Mouse (Mus musculus): ENCODE data around the gene Tmem132a. TPM values are rescaled to one million over a fixed set of nuclear protein-coding genes. Genes with fewer than 3 reads are reported as not detected.
A peak's percentile ranks its signal among the peaks of the same experiment; 100 is the strongest.

Tmem132a gene
- polyA plus RNA-seq, 1 experiment from 2014 or later, result 59.3 TPM

DNA sequence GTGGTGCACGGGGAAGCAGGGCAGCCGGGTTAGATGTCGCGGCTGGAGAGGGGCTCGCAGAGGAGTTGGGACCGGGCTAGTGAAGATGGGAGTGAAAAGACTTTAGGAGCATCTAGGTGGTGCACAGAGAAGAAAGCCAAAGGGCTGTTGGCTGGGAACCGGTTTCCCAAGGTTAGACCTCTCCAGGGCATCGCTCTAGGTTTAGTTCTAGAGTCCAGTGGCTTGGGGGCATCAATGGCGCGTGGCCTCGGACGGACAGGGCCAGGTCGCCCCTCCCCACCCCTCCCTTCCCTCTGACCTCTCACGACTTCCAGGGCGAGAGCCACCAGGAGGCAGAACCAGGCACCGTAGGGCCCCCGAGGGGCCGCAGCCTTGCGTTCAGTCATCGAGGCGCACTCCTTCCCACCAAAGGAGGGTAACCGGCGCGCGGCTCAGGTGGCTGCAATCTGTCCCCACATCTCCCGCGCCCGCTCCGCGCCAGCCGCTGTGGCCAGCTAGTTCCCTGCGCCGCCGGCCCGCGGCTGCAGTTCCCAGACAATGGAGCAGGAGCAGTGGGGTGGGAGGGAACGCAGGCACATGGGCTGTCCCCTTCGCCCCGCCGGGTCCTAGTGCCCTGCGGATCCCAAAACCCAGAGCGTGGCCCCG lies 377 bp downstream of the Tmem132a start:
- H3K27ac ChIP-seq (ENCODE audit: low read length), result peak overlapping the region; percentile 78; the same call in 1 of the 2 replicates
- peak overlapping the region; percentile 89 for H3K4me2 ChIP-seq (replicated peaks; ENCODE audit: low read depth, low read length)
- H3K36me3 ChIP-seq (ENCODE audit: control insufficient read depth, insufficient read depth, low read length), result peaks cover 56% of the 10 kb centered on the region
- no peaks in the 10 kb centered on the region for H3K9me3 ChIP-seq (ENCODE audit: control insufficient read depth, low read depth, low read length)
- H3K9ac ChIP-seq (replicated peaks; ENCODE audit: low read depth, low read length), result peak overlapping the region; percentile 92
- peak; percentile 87 for ATAC-seq (ENCODE audit: insufficient number of reproducible peaks, insufficient read depth, low FRiP score, low read depth)
- peaks cover 11% of the 10 kb centered on the region; the same call in 1 of the 2 replicates for H3K4me1 ChIP-seq (ENCODE audit: control insufficient read depth, insufficient read depth, low read length)
- no peaks in the 10 kb centered on the region for H3K27me3 ChIP-seq (ENCODE audit: control insufficient read depth, insufficient read depth, low read length)
- H3K4me3 ChIP-seq (ENCODE audit: low read depth, low read length), result peak overlapping the region; percentile 82
- WGBS, result under 1% methylated on average over 43 of the region's 43 CpGs

DNA sequence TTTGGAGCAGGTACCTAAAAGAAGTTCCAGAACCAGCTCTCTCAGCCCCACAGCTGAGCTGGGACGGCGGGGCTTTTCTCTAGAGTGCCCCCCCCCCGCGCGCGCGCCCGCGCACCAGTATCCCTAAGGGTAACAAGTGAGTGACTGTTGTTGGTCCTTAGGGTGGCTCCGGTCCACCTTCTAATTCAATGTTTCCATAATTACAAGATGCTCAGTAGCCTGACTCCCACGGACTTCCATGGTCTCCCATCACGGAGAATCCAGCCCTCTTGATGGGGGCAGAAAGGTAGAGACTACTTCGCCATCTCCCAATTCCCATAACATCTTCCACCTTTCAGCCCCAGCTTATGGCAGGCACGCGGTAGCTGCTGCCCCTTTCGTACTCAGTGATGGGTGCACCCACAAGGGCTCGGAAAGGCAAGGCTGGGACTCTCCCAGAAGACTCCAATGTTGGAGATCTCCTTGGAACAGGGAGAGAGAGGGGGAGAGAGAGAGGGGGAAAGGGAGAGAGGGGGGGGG lies 1.1 kb downstream of the Tmem132a start:
- Histone ChIP-seq H3K4me2 (replicated peaks; ENCODE audit: low read depth, low read length) (peak overlapping the region; percentile 89), H3K27ac (ENCODE audit: low read length) (peak overlapping the region; percentile 78; the same call in 1 of the 2 replicates), H3K27me3 (ENCODE audit: control insufficient read depth, insufficient read depth, low read length) (no peaks in the 10 kb centered on the region), H3K4me3 (ENCODE audit: low read depth, low read length) (peak overlapping the region; percentile 82), H3K4me1 (ENCODE audit: control insufficient read depth, insufficient read depth, low read length) (peaks cover 11% of the 10 kb centered on the region; the same call in 1 of the 2 replicates), H3K9ac (replicated peaks; ENCODE audit: low read depth, low read length) (peak overlapping the region; percentile 92), H3K36me3 (ENCODE audit: control insufficient read depth, insufficient read depth, low read length) (peaks cover 57% of the 10 kb centered on the region), H3K9me3 (ENCODE audit: control insufficient read depth, low read depth, low read length) (no peaks in the 10 kb centered on the region)
- WGBS, result under 1% methylated on average over 17 of the region's 17 CpGs
- ATAC-seq (ENCODE audit: insufficient number of reproducible peaks, insufficient read depth, low FRiP score, low read depth), result no peak

DNA sequence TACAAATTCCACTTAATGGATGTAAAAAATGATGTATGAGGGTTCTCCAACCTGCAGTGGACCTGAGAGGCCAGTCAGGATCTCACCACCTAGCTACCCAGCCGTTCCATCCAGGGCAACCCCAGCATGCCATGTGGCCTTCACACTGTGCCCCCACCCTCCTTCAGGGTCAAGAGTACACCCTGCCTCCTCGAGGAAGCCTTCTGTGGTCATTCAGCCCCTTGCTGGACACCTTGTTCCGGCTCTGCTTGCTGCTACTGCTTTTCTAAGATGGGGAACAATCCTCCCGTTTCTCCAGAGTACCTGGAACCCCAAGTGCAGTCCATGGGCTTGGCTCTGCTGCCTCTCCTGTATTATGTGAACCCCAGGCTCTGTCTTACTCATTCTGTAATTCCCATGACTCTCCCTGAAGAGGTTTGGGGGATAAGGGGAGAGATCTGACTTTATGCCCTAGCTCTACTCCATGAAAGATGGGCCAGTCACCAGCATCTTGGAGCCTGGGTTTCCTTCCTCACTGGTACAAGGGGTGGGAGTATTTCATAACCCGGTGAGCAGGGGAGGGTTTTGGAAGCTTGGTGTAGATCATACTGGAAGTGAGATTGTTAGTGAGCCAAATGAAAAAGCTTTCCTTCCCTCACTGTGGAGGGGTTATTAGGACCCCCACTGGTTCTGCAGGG lies 1.7 kb downstream of the Tmem132a start:
- no peaks in the 10 kb centered on the region for H3K27me3 ChIP-seq (ENCODE audit: control insufficient read depth, insufficient read depth, low read length)
- WGBS, result 23% methylated on average over 5 of the region's 5 CpGs
- peaks cover 11% of the 10 kb centered on the region; the same call in 1 of the 2 replicates for H3K4me1 ChIP-seq (ENCODE audit: control insufficient read depth, insufficient read depth, low read length)
- peak overlapping the region; percentile 82 for H3K4me3 ChIP-seq (ENCODE audit: low read depth, low read length)
- peak overlapping the region; percentile 92 for H3K9ac ChIP-seq (replicated peaks; ENCODE audit: low read depth, low read length)
- no peak for ATAC-seq (ENCODE audit: insufficient number of reproducible peaks, insufficient read depth, low FRiP score, low read depth)
- H3K27ac ChIP-seq (ENCODE audit: low read length), result no peak overlapping the region
- no peaks in the 10 kb centered on the region for H3K9me3 ChIP-seq (ENCODE audit: control insufficient read depth, low read depth, low read length)
- H3K4me2 ChIP-seq (replicated peaks; ENCODE audit: low read depth, low read length), result peak overlapping the region; percentile 89
- H3K36me3 ChIP-seq (ENCODE audit: control insufficient read depth, insufficient read depth, low read length), result peaks cover 58% of the 10 kb centered on the region

DNA sequence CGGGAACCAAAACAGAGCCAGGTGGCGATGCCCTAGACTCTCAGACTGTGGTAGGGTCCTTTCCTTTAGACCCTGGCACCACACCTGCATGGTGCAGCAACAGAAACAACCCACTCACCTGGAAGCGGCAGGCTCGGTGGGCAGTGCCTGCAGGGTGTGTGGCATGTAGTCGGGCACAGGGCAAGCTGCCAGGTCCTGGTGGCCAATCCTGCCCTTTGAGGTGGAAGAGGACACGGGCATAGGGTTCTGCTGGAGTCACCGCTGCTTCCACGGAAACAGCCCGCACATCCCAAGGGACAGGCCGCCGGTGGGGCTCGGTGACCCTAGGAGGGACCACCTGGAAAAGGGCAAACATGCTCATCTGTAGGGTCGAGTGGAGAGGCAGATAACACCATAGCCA lies 3.4 kb downstream of the Tmem132a start:
- Histone ChIP-seq H3K4me3 (ENCODE audit: low read depth, low read length) (no peak overlapping the region), H3K27me3 (ENCODE audit: control insufficient read depth, insufficient read depth, low read length) (no peaks in the 10 kb centered on the region), H3K9ac (replicated peaks; ENCODE audit: low read depth, low read length) (no peak overlapping the region), H3K4me1 (ENCODE audit: control insufficient read depth, insufficient read depth, low read length) (peaks cover 11% of the 10 kb centered on the region; the same call in 1 of the 2 replicates), H3K27ac (ENCODE audit: low read length) (no peak overlapping the region), H3K36me3 (ENCODE audit: control insufficient read depth, insufficient read depth, low read length) (peaks cover 58% of the 10 kb centered on the region), H3K9me3 (ENCODE audit: control insufficient read depth, low read depth, low read length) (no peaks in the 10 kb centered on the region), H3K4me2 (replicated peaks; ENCODE audit: low read depth, low read length) (no peak overlapping the region)
- ATAC-seq (ENCODE audit: insufficient number of reproducible peaks, insufficient read depth, low FRiP score, low read depth), result no peak
- 94% methylated on average over 13 of the region's 13 CpGs for WGBS

DNA sequence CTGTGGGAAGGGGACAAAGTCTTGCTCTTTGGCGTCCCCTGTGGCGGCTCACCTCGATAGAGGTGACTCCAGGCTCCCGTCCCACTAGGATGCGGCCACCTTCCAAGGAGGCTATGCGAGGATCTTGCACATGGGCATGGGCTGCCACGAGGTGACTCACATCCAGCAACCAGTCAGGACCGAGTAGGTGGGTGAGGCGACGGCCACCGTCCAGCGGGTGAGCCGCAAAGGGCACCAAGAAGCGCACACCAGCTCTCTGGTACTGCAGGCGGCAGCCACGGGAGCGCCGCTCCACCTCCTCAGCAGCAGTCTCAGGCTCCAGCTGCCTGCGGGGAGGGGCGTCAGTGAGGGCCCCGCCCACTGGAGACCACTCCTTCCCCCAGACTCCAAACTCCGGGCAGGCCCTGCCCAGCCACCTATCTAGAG lies 9.7 kb downstream of the Tmem132a start:
- H3K4me1 ChIP-seq (ENCODE audit: control insufficient read depth, insufficient read depth, low read length), result no peaks in the 10 kb centered on the region
- WGBS, result 45% methylated on average over 22 of the region's 22 CpGs
- no peak overlapping the region for H3K9ac ChIP-seq (replicated peaks; ENCODE audit: low read depth, low read length)
- H3K27me3 ChIP-seq (ENCODE audit: control insufficient read depth, insufficient read depth, low read length), result no peaks in the 10 kb centered on the region
- H3K4me3 ChIP-seq (ENCODE audit: low read depth, low read length), result no peak overlapping the region
- peak; percentile 57; the same call in 1 of the 2 replicates for ATAC-seq (ENCODE audit: insufficient number of reproducible peaks, insufficient read depth, low FRiP score, low read depth)
- no peaks in the 10 kb centered on the region for H3K9me3 ChIP-seq (ENCODE audit: control insufficient read depth, low read depth, low read length)
- no peak overlapping the region for H3K4me2 ChIP-seq (replicated peaks; ENCODE audit: low read depth, low read length)
- H3K27ac ChIP-seq (ENCODE audit: low read length), result no peak overlapping the region
- peaks cover 83% of the 10 kb centered on the region for H3K36me3 ChIP-seq (ENCODE audit: control insufficient read depth, insufficient read depth, low read length)

DNA sequence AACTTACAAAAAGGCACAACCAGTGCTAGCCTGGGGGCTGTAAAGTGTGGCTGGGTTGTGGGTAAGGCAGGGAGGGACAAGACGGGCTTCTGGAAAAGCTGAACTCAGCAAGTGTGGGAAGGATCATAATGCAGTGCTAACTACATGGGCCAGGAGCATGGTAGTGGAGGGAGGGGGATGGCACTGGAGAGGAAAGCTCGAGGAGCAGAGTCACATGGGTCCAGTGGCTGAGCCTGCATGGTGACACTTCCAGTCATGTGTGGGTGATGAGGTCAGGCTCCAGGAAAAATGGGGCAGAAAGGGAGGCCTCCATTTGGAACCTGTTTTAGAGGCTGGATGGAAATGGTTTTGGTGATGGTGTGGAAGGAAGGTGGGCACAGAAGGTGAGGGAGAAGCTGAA lies 13.2 kb downstream of the Tmem132a start:
- no peak for ATAC-seq (ENCODE audit: insufficient number of reproducible peaks, insufficient read depth, low FRiP score, low read depth)
- peaks cover 48% of the 10 kb centered on the region for H3K36me3 ChIP-seq (ENCODE audit: control insufficient read depth, insufficient read depth, low read length)

DNA sequence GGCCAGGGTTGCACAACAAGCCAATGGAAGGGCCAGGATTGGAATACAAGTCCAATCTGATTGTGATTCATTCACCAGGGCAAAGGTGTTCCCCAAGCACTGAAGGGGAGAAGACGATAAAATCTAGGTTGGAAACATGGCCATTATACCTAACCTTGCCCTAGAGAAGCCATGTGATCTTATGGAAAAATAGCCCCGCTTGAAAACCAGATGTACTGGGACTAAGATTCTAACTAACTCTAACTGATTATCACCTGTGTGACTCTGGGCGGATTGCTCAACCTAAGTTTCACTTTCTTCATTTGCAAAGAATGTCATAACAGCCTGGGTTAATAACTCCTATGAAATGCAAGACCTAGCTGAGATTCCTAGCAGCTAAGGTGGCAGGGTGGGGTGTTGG lies 14.3 kb downstream of the Tmem132a start:
- Histone ChIP-seq H3K27me3 (ENCODE audit: control insufficient read depth, insufficient read depth, low read length) (no peaks in the 10 kb centered on the region), H3K36me3 (ENCODE audit: control insufficient read depth, insufficient read depth, low read length) (peaks cover 38% of the 10 kb centered on the region), H3K4me2 (replicated peaks; ENCODE audit: low read depth, low read length) (no peak overlapping the region), H3K4me1 (ENCODE audit: control insufficient read depth, insufficient read depth, low read length) (no peaks in the 10 kb centered on the region), H3K4me3 (ENCODE audit: low read depth, low read length) (no peak overlapping the region), H3K27ac (ENCODE audit: low read length) (no peak overlapping the region), H3K9me3 (ENCODE audit: control insufficient read depth, low read depth, low read length) (no peaks in the 10 kb centered on the region), H3K9ac (replicated peaks; ENCODE audit: low read depth, low read length) (no peak overlapping the region)
- ATAC-seq (ENCODE audit: insufficient number of reproducible peaks, insufficient read depth, low FRiP score, low read depth), result no peak
- 81% methylated on average over 3 of the region's 3 CpGs for WGBS

More for the DNA sequence above, 13.2 kb downstream of the Tmem132a start:
- Histone ChIP-seq H3K4me3 (ENCODE audit: low read depth, low read length) (no peak overlapping the region), H3K9ac (replicated peaks; ENCODE audit: low read depth, low read length) (no peak overlapping the region), H3K27me3 (ENCODE audit: control insufficient read depth, insufficient read depth, low read length) (no peaks in the 10 kb centered on the region), H3K9me3 (ENCODE audit: control insufficient read depth, low read depth, low read length) (no peaks in the 10 kb centered on the region), H3K4me1 (ENCODE audit: control insufficient read depth, insufficient read depth, low read length) (no peaks in the 10 kb centered on the region), H3K27ac (ENCODE audit: low read length) (no peak overlapping the region), H3K4me2 (replicated peaks; ENCODE audit: low read depth, low read length) (no peak overlapping the region)
- WGBS, result 54% methylated on average over 2 of the region's 2 CpGs

DNA sequence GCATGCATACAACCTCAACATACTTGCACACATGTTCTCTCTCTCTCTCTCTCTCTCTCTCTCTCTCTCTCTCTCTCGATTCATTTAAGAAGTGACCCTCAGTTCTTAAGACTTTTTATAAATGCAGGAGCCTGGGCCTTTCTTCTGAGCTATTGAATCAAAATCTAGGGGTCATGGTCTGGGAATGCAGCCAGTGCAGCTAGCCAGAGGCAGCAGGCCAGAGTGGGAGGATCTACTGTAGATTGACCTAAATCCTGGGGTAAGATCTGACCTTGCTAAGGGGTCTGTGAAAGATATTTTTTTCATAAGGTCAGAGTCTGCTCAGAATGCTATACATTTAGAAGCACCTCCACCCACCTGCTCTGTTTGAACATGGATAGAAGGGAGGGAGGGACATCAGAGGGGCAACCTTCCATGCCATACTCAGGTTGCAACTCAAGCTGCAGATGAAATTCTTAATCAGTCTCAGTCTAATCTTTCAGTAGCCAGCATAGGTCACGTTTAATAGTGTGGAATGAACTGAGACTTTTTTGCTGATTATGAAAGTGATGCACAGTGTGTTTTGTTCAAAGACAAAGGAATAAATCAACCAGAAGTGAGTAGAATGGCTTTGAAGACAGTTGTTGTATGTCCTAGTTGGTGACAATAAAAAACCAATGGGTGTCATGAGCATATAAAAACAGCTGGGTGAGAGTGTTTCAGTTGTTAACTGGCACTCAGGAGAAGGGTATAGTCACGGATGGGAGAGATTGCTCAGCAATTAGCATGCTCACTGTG lies 22.2 kb downstream of the Tmem132a start:
- no peak for ATAC-seq (ENCODE audit: insufficient number of reproducible peaks, insufficient read depth, low FRiP score, low read depth)
- 53% methylated on average over 3 of the region's 3 CpGs for WGBS

More for the DNA sequence above, 22.2 kb downstream of the Tmem132a start:
- H3K27ac ChIP-seq (ENCODE audit: low read length), result no peak overlapping the region
- H3K27me3 ChIP-seq (ENCODE audit: control insufficient read depth, insufficient read depth, low read length), result no peaks in the 10 kb centered on the region
- H3K4me1 ChIP-seq (ENCODE audit: control insufficient read depth, insufficient read depth, low read length), result 0 out of 2 replicates have a peak, but pooled peaks cover 2% of the 10 kb centered on the region
- H3K36me3 ChIP-seq (ENCODE audit: control insufficient read depth, insufficient read depth, low read length), result no peaks in the 10 kb centered on the region
- H3K9ac ChIP-seq (replicated peaks; ENCODE audit: low read depth, low read length), result no peak overlapping the region
- no peaks in the 10 kb centered on the region for H3K9me3 ChIP-seq (ENCODE audit: control insufficient read depth, low read depth, low read length)
- no peak overlapping the region for H3K4me3 ChIP-seq (ENCODE audit: low read depth, low read length)
- H3K4me2 ChIP-seq (replicated peaks; ENCODE audit: low read depth, low read length), result no peak overlapping the region

Data from stomach, embryonic 14.5 days (tissue).